Mouse (Mus musculus): ENCODE results near the gene Epor.

GRCm38 (mm10) chr9:21958372-21958771 is 4.9 kb downstream of the Epor start:
- TF ChIP-seq CTCF (conservative IDR thresholded peaks at IDR 0.05; ENCODE audit: low read length), result no peak
- no peak for TF ChIP-seq NANOG (IDR thresholded peaks at IDR 0.05; ENCODE audit: borderline replicate concordance, low read length)
- TF ChIP-seq POU5F1 (IDR thresholded peaks at IDR 0.05; ENCODE audit: borderline replicate concordance, low read length), result no peak
